Mouse (Mus musculus) heart, postnatal 14 days (tissue): Measurements from ENCODE around the gene Olfr311. TPM values are rescaled to one million over a fixed set of nuclear protein-coding genes. Genes with fewer than 3 reads are reported as not detected.
A peak's percentile ranks its signal among the peaks of the same experiment; 100 is the strongest.

ENCODE experiments used
- DNase-seq, 2 experiments: peaks; one replicate each; pipeline ENCODE4 v3.0.0; 2021 to 2022
- intact Hi-C: fragments of 180-260 bp; cut with DNase I; formaldehyde crosslinking; loops from one replicate; pipeline ENCODE4 v1.15.1; 2025
- total RNA-seq, 2 experiments: library from RNA; stranded (reverse); gene quantifications; 2 replicates each; pipeline ENCODE4 v1.2.3; 2021

Olfr311 gene
- total RNA-seq, 2 experiments from 2014 or later = not detected

GRCm38 (mm10) chr11:58867039-58867953 lies 28.2 kb downstream of the Olfr311 start, which contains the start of gene 2810021J22Rik:
Gene 2810021J22Rik, plus strand, starts transcription at chr11:58867216.
- peak; percentile 63 to 78 for DNase-seq
- intact Hi-C loops = no loop called here

- no peak for DNase-seq
- intact Hi-C loops = no loop called here
These were observed 28.9 kb downstream of the Olfr311 start for GRCm38 (mm10) chr11:58867954-58868330.

GRCm38 (mm10) chr11:58870961-58871360 lies 31.9 kb downstream of the Olfr311 start:
- DNase-seq = no peak
- intact Hi-C loops = no loop called here

GRCm38 (mm10) chr11:58883756-58884155 lies 44.7 kb downstream of the Olfr311 start:
- no peak for DNase-seq

GRCm38 (mm10) chr11:58890511-58890910 lies 51.5 kb downstream of the Olfr311 start:
- intact Hi-C loops = no loop called here
- no peak for DNase-seq

More at GRCm38 (mm10) chr11:58883756-58884155, 44.7 kb downstream of the Olfr311 start:
- intact Hi-C loops = no loop called here

Other genes starting within 250 kb of the Olfr311 start
- gene Olfr324, start 244.1 kb upstream of the Olfr311 start, total RNA-seq = not detected
- gene 2210407C18Rik, start 223.2 kb upstream of the Olfr311 start, total RNA-seq = 10 to 100 TPM in 1 of 2 experiments, 1 to 10 TPM in 1; 7.4 to 10.7 TPM
- gene Olfr323, start 208.8 kb upstream of the Olfr311 start, total RNA-seq = not detected
- under 1 TPM in 1 of 2 experiments, not detected in 1; 0.17 TPM for gene Trim58, start 198.8 kb upstream of the Olfr311 start, total RNA-seq
- not detected for gene Olfr322, start 180.5 kb upstream of the Olfr311 start, total RNA-seq
- not detected for gene Olfr320, start 158.2 kb upstream of the Olfr311 start, total RNA-seq
- not detected for gene Olfr319, start 140.1 kb upstream of the Olfr311 start, total RNA-seq
- not detected for gene Olfr318, start 115.2 kb upstream of the Olfr311 start, total RNA-seq
- not detected for gene Olfr317, start 100.0 kb upstream of the Olfr311 start, total RNA-seq
- not detected for gene Olfr316, start 86.5 kb upstream of the Olfr311 start, total RNA-seq
- not detected for gene Olfr315, start 66.1 kb upstream of the Olfr311 start, total RNA-seq
- gene Olfr314, start 56.3 kb upstream of the Olfr311 start, total RNA-seq = not detected
- not detected for gene Fam183b, start 37.3 kb upstream of the Olfr311 start, total RNA-seq
- not detected for gene Olfr313, start 24.3 kb upstream of the Olfr311 start, total RNA-seq
- not detected for gene Olfr312, start 10.0 kb upstream of the Olfr311 start, total RNA-seq
- gene Gm12258, start 7.9 kb downstream of the Olfr311 start, total RNA-seq = 1 to 10 TPM; 2.5 to 3.7 TPM
- 1 to 10 TPM; 3.2 to 3.6 TPM for gene 2810021J22Rik, start 28.0 kb downstream of the Olfr311 start, total RNA-seq
- gene Zfp39, start 65.0 kb downstream of the Olfr311 start, total RNA-seq = 1 to 10 TPM; 3.5 to 3.9 TPM
- not detected for gene Btnl10, start 78.7 kb downstream of the Olfr311 start, total RNA-seq
- gene Rnf187, start 99.7 kb downstream of the Olfr311 start, total RNA-seq = 100 to 1,000 TPM; 150 to 151 TPM
- 10 to 100 TPM in 1 of 2 experiments, 1 to 10 TPM in 1; 3.9 to 14.1 TPM for gene Hist3h2ba, start 109.7 kb downstream of the Olfr311 start, total RNA-seq
- 10 to 100 TPM; 22.0 to 28.0 TPM for gene Hist3h2a, start 115.4 kb downstream of the Olfr311 start, total RNA-seq
- under 1 TPM; 0.10 to 0.19 TPM for gene Trim17, start 115.4 kb downstream of the Olfr311 start, total RNA-seq
- gene Trim11, start 138.8 kb downstream of the Olfr311 start, total RNA-seq = 10 to 100 TPM; 17.6 to 18.1 TPM